ENCODE assay signal across 31 mouse cellular contexts in the genomic region with DNA sequence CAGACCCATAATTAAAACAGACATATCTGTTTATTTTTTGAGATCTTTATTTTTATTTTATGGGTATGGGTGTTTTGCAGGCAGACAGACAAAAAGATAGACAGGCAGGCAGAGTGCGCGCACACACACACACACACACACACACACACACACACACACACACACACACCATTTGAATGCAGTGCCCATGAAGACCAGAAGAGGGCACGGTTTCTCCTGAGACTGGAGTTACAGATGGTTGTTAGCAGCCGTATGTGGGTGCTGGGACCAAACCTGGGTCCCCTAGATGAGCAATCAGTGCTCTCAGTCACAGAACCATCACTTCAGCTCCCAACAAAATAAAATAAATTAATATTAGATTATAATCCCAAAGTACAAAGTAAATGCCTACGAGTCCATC. TPM values are rescaled to one million over a fixed set of nuclear protein-coding genes. Genes with fewer than 3 reads are reported as not detected.
DNase-seq lines count a peak whose midpoint lies in the region; ATAC-seq and TF ChIP-seq lines count a peak whose summit lies in the region.
"Had no signal": no experiment of that assay in that cellular context is flagged by ENCODE, and none has a peak within 500 bp of the region (broad histone marks: within the 10 kb centered on the region; RNA-seq: fewer than 3 reads in every experiment).

No protein-coding gene starts in this region.

- no peak overlapping the region for H3K4me2 ChIP-seq in heart, postnatal 0 days (ENCODE audit: low read depth, low read length)
- H3K4me2 ChIP-seq in heart, embryonic 11.5 days: no peak overlapping the region
- no peak overlapping the region for H3K4me2 ChIP-seq in liver, postnatal 0 days (ENCODE audit: low read depth, low read length)
- no peak overlapping the region for H3K4me2 ChIP-seq in liver, embryonic 11.5 days
- no peak overlapping the region for H3K4me2 ChIP-seq in stomach, postnatal 0 days (replicated peaks; ENCODE audit: low read depth)
- H3K4me2 ChIP-seq: embryonic facial prominence, embryonic 12.5 days; forebrain, embryonic 15.5 days; hindbrain, embryonic 12.5 days; limb, embryonic 15.5 days; stomach, embryonic 15.5 days had no signal

- H3K9ac ChIP-seq in heart, postnatal 0 days (replicated peaks; ENCODE audit: low read depth, low read length): no peak overlapping the region
- H3K9ac ChIP-seq in heart, embryonic 11.5 days (ENCODE audit: low read depth, low read length): no peak overlapping the region
- no peak overlapping the region for H3K9ac ChIP-seq in liver, postnatal 0 days (replicated peaks)
- H3K9ac ChIP-seq in liver, embryonic 11.5 days (ENCODE audit: low read depth, low read length): no peak overlapping the region
- no peak overlapping the region for H3K9ac ChIP-seq in ES-Bruce4 (ENCODE audit: low read depth, poor library complexity, severe bottlenecking)
- H3K9ac ChIP-seq in stomach, postnatal 0 days (ENCODE audit: low read length): no peak overlapping the region
- H3K9ac ChIP-seq: embryonic facial prominence, embryonic 12.5 days; forebrain, embryonic 15.5 days; hindbrain, embryonic 12.5 days; limb, embryonic 15.5 days; stomach, embryonic 15.5 days had no signal

- TF ChIP-seq CTCF in heart, postnatal 0 days (IDR thresholded peaks at IDR 0.05; ENCODE audit: low read depth): peak; percentile 17; the same call in 1 of the 2 replicates
- TF ChIP-seq CTCF in liver, postnatal 0 days (IDR thresholded peaks at IDR 0.05; ENCODE audit: low read depth): peak; percentile 30; the same call in 1 of the 2 replicates
- TF ChIP-seq CTCF in ES-Bruce4 (IDR thresholded peaks at IDR 0.05; ENCODE audit: low read depth, low read length): peak; percentile 23
- peak; percentile 44; the same call in 1 of the 2 replicates for TF ChIP-seq CTCF in stomach, postnatal 0 days (IDR thresholded peaks at IDR 0.05; ENCODE audit: low read depth)

- no peak overlapping the region for H3K4me3 ChIP-seq in heart, postnatal 0 days (ENCODE audit: low read depth, low read length)
- no peak overlapping the region for H3K4me3 ChIP-seq in heart, embryonic 11.5 days (ENCODE audit: low read depth, low read length)
- no peak overlapping the region for H3K4me3 ChIP-seq in liver, postnatal 0 days (ENCODE audit: low read depth, low read length)
- H3K4me3 ChIP-seq in liver, embryonic 11.5 days (ENCODE audit: low read depth, low read length): no peak overlapping the region
- H3K4me3 ChIP-seq in ES-Bruce4 (ENCODE audit: low read depth, low read length): no peak overlapping the region
- H3K4me3 ChIP-seq in stomach, postnatal 0 days (ENCODE audit: low read depth, low read length): no peak overlapping the region
- H3K4me3 ChIP-seq: embryonic facial prominence, embryonic 12.5 days; forebrain, embryonic 15.5 days; gastrocnemius, adult 2 months; hindbrain, embryonic 12.5 days; limb, embryonic 10.5 days; limb, embryonic 15.5 days; stomach, embryonic 15.5 days had no signal

- TF ChIP-seq EP300 in heart, postnatal 0 days (IDR thresholded peaks at IDR 0.05; ENCODE audit: low read depth): no peak
- TF ChIP-seq EP300 in liver, postnatal 0 days (IDR thresholded peaks at IDR 0.05; ENCODE audit: low read depth): no peak
- no peak for TF ChIP-seq EP300 in ES-Bruce4 (IDR thresholded peaks at IDR 0.05; ENCODE audit: insufficient read depth, low read depth, low read length)
- TF ChIP-seq EP300 in stomach, postnatal 0 days (optimal IDR thresholded peaks at IDR 0.05): no peak

- no peak overlapping the region for H3K27ac ChIP-seq in heart, postnatal 0 days (ENCODE audit: low read depth)
- H3K27ac ChIP-seq in heart, embryonic 11.5 days (ENCODE audit: low read depth, low read length): no peak overlapping the region
- no peak overlapping the region for H3K27ac ChIP-seq in liver, postnatal 0 days (ENCODE audit: low read depth)
- no peak overlapping the region for H3K27ac ChIP-seq in liver, embryonic 11.5 days (ENCODE audit: low read depth, low read length)
- no peak overlapping the region for H3K27ac ChIP-seq in ES-Bruce4 (ENCODE audit: insufficient read depth, low read length)
- no peak overlapping the region for H3K27ac ChIP-seq in stomach, postnatal 0 days (replicated peaks)
- H3K27ac ChIP-seq: embryonic facial prominence, embryonic 12.5 days; forebrain, embryonic 15.5 days; gastrocnemius, adult 2 months; hindbrain, embryonic 12.5 days; limb, embryonic 10.5 days; limb, embryonic 15.5 days; macrophage; stomach, embryonic 15.5 days had no signal

- DNase-seq in heart, postnatal 0 days (ENCODE audit: low spot score): no peak
- no peak for DNase-seq in liver, postnatal 0 days
- no peak for DNase-seq in liver, embryonic 11.5 days (ENCODE audit: low spot score)
- no peak for DNase-seq in stomach, postnatal 0 days (ENCODE audit: low spot score)
- DNase-seq in adrenal gland, postnatal 14 days: no peak
- DNase-seq: adrenal gland, adult 8-10 months; cerebellum, adult 9-10 months; embryo, embryonic 11 days; gastrocnemius, adult 2 months; gastrocnemius, postnatal 36 days; kidney, adult 2 months; layer of hippocampus, postnatal 36 days; midbrain, embryonic 14.5 days; right cerebral cortex, postnatal 25 days; thymus, adult 2 months; thymus, postnatal 36 days had no signal

- no peak for ATAC-seq in heart, postnatal 0 days (ENCODE audit: insufficient read depth, low read depth)
- ATAC-seq in heart, embryonic 11.5 days (replicated peaks; ENCODE audit: insufficient number of reproducible peaks, low FRiP score, low TSS enrichment): no peak
- ATAC-seq in liver, postnatal 0 days: no peak
- ATAC-seq in liver, embryonic 11.5 days (replicated peaks; ENCODE audit: low FRiP score): no peak
- ATAC-seq in stomach, postnatal 0 days (ENCODE audit: low FRiP score, low TSS enrichment): no peak
- ATAC-seq: CD4-positive, CD25-positive, alpha-beta regulatory T cell, adult 4 months; forebrain, embryonic 15.5 days; inflammation-experienced regulatory T-cells, adult 6 months had no signal

- WGBS in heart, postnatal 0 days: 92% methylated on average over 5 of the region's 5 CpGs
- 87% methylated on average over 5 of the region's 5 CpGs for WGBS in heart, embryonic 11.5 days (ENCODE audit: insufficient replicate concordance)
- 91% methylated on average over 5 of the region's 5 CpGs for WGBS in liver, postnatal 0 days (ENCODE audit: insufficient replicate concordance)
- WGBS in liver, embryonic 11.5 days: 91% methylated on average over 5 of the region's 5 CpGs
- WGBS in stomach, postnatal 0 days: 98% methylated on average over 5 of the region's 5 CpGs

- no peaks in the 10 kb centered on the region for H3K36me3 ChIP-seq in heart, postnatal 0 days (replicated peaks; ENCODE audit: control insufficient read depth, insufficient read depth, low read length)
- no peaks in the 10 kb centered on the region for H3K36me3 ChIP-seq in heart, embryonic 11.5 days (ENCODE audit: control insufficient read depth, insufficient read depth, low read length)
- H3K36me3 ChIP-seq in liver, postnatal 0 days (replicated peaks; ENCODE audit: insufficient read depth, low read length): no peaks in the 10 kb centered on the region; the same call in 1 of the 2 replicates
- no peaks in the 10 kb centered on the region for H3K36me3 ChIP-seq in liver, embryonic 11.5 days (ENCODE audit: control insufficient read depth, insufficient read depth, low read length)
- H3K36me3 ChIP-seq in ES-Bruce4 (ENCODE audit: control insufficient read depth, insufficient read depth, low read length, poor library complexity, severe bottlenecking): no peaks in the 10 kb centered on the region
- no peaks in the 10 kb centered on the region for H3K36me3 ChIP-seq in stomach, postnatal 0 days (ENCODE audit: control insufficient read depth, insufficient read depth, low read length)
- H3K36me3 ChIP-seq: embryonic facial prominence, embryonic 12.5 days; forebrain, embryonic 15.5 days; hindbrain, embryonic 12.5 days; limb, embryonic 10.5 days; stomach, embryonic 15.5 days had no signal

- H3K27me3 ChIP-seq in heart, postnatal 0 days (ENCODE audit: control insufficient read depth, insufficient read depth, low read length): no peaks in the 10 kb centered on the region
- no peaks in the 10 kb centered on the region for H3K27me3 ChIP-seq in heart, embryonic 11.5 days (ENCODE audit: control insufficient read depth, insufficient read depth, low read length)
- H3K27me3 ChIP-seq in liver, postnatal 0 days (ENCODE audit: insufficient read depth, low read length): no peaks in the 10 kb centered on the region
- no peaks in the 10 kb centered on the region for H3K27me3 ChIP-seq in liver, embryonic 11.5 days (replicated peaks; ENCODE audit: control insufficient read depth, insufficient read depth, low read length)
- H3K27me3 ChIP-seq in ES-Bruce4 (ENCODE audit: control insufficient read depth, insufficient read depth, low read length, poor library complexity, severe bottlenecking): no peaks in the 10 kb centered on the region
- no peaks in the 10 kb centered on the region for H3K27me3 ChIP-seq in stomach, postnatal 0 days (ENCODE audit: control insufficient read depth, insufficient read depth, low read length)
- H3K27me3 ChIP-seq: embryonic facial prominence, embryonic 12.5 days; forebrain, embryonic 15.5 days; limb, embryonic 15.5 days; stomach, embryonic 15.5 days had no signal

- no peak for TF ChIP-seq POLR2A in ES-Bruce4 (IDR thresholded peaks at IDR 0.05; ENCODE audit: insufficient read depth, low read length)

- no peaks in the 10 kb centered on the region for H3K9me3 ChIP-seq in heart, postnatal 0 days (replicated peaks; ENCODE audit: control insufficient read depth, low read length)
- no peaks in the 10 kb centered on the region for H3K9me3 ChIP-seq in heart, embryonic 11.5 days (replicated peaks; ENCODE audit: control insufficient read depth, low read length)
- peaks cover 4% of the 10 kb centered on the region; the same call in 1 of the 2 replicates for H3K9me3 ChIP-seq in liver, postnatal 0 days (ENCODE audit: low read length)
- H3K9me3 ChIP-seq in liver, embryonic 11.5 days (ENCODE audit: control insufficient read depth, low read length): no peaks in the 10 kb centered on the region
- H3K9me3 ChIP-seq in ES-Bruce4 (replicated peaks; ENCODE audit: control insufficient read depth, insufficient read depth, low read length, poor library complexity, severe bottlenecking): peaks cover 2% of the 10 kb centered on the region; the same call in 1 of the 2 replicates
- H3K9me3 ChIP-seq in stomach, postnatal 0 days (ENCODE audit: control insufficient read depth, low read length): no peaks in the 10 kb centered on the region
- H3K9me3 ChIP-seq: embryonic facial prominence, embryonic 12.5 days; forebrain, embryonic 15.5 days; limb, embryonic 10.5 days; limb, embryonic 15.5 days; stomach, embryonic 15.5 days had no signal

- H3K4me1 ChIP-seq in heart, postnatal 0 days (ENCODE audit: control insufficient read depth, insufficient read depth): peaks cover 16% of the 10 kb centered on the region; the same call in 1 of the 2 replicates
- peaks cover 17% of the 10 kb centered on the region for H3K4me1 ChIP-seq in heart, embryonic 11.5 days (ENCODE audit: control insufficient read depth, insufficient read depth, low read length)
- H3K4me1 ChIP-seq in liver, postnatal 0 days (ENCODE audit: insufficient read depth): peaks cover 10% of the 10 kb centered on the region; the same call in 1 of the 2 replicates
- peaks cover 15% of the 10 kb centered on the region for H3K4me1 ChIP-seq in liver, embryonic 11.5 days (replicated peaks; ENCODE audit: control insufficient read depth, insufficient read depth, low read length)
- peaks cover 2% of the 10 kb centered on the region for H3K4me1 ChIP-seq in ES-Bruce4 (ENCODE audit: control insufficient read depth, insufficient read depth, low read length)
- no peaks in the 10 kb centered on the region for H3K4me1 ChIP-seq in stomach, postnatal 0 days (replicated peaks; ENCODE audit: control insufficient read depth, insufficient read depth)
- H3K4me1 ChIP-seq: stomach, embryonic 15.5 days had no signal

RNA-seq across cellular contexts. Expression of a gene that starts 6.6 kb away (rescaled TPM):
- total RNA-seq in heart, postnatal 0 days (2014; rRNA removed; ENCODE audit: low replicate concordance): not detected in 2 replicates
- 1.1 and 1.2 TPM in 2 replicates for polyA plus RNA-seq in heart, postnatal 0 days (2015; fragmentation: Nextera tagmentation; extraction: Ambion mirVana)
- polyA plus RNA-seq in heart, embryonic 11.5 days (2014; fragmentation: Nextera tagmentation; extraction: Ambion mirVana): 1.2 and 1.5 TPM in 2 replicates
- polyA plus RNA-seq in liver, postnatal 0 days (2015; fragmentation: Nextera tagmentation; extraction: Ambion mirVana): not detected in 2 replicates
- 0.49 and 1.0 TPM in 2 replicates for polyA plus RNA-seq in liver, embryonic 11.5 days (2014; fragmentation: Nextera tagmentation; extraction: Ambion mirVana)
- polyA plus RNA-seq in ES-Bruce4 (2011; ENCODE audit: insufficient read depth, insufficient read length, low read depth, missing spikeins): 1.1 and 1.7 TPM in 2 replicates
- 0.18 and 0.46 TPM in 2 replicates for polyA plus RNA-seq in stomach, postnatal 0 days (2015; fragmentation: Nextera tagmentation; extraction: Ambion mirVana)
- total RNA-seq in adrenal gland, postnatal 14 days (2021): not detected in 2 replicates
- total RNA-seq: adrenal gland, adult 8-10 months; layer of hippocampus, postnatal 36 days; left cerebral cortex, postnatal 10 days; megakaryocyte-erythroid progenitor cell, adult 5-6 weeks; neutrophil, adult 5-6 weeks had no signal
- polyA plus RNA-seq: kidney, adult 2 months; large intestine, adult 2 months; macrophage; thymus, adult 2 months had no signal

RNA-seq across cellular contexts. Expression of a gene that starts 10.6 kb away (rescaled TPM):
- 10.3 and 13.1 TPM in 2 replicates for total RNA-seq in heart, postnatal 0 days (2014; rRNA removed; ENCODE audit: low replicate concordance)
- polyA plus RNA-seq in heart, postnatal 0 days (2015; fragmentation: Nextera tagmentation; extraction: Ambion mirVana): 37.1 and 38.7 TPM in 2 replicates
- polyA plus RNA-seq in heart, embryonic 11.5 days (2014; fragmentation: Nextera tagmentation; extraction: Ambion mirVana): 21.4 and 23.8 TPM in 2 replicates
- 12.9 and 14.7 TPM in 2 replicates for polyA plus RNA-seq in liver, postnatal 0 days (2015; fragmentation: Nextera tagmentation; extraction: Ambion mirVana)
- 18.6 and 21.5 TPM in 2 replicates for polyA plus RNA-seq in liver, embryonic 11.5 days (2014; fragmentation: Nextera tagmentation; extraction: Ambion mirVana)
- polyA plus RNA-seq in ES-Bruce4 (2011; ENCODE audit: insufficient read depth, insufficient read length, low read depth, missing spikeins): 16.2 and 22.8 TPM in 2 replicates
- 16.1 and 20.1 TPM in 2 replicates for polyA plus RNA-seq in stomach, postnatal 0 days (2015; fragmentation: Nextera tagmentation; extraction: Ambion mirVana)
- 35.0 and 36.1 TPM in 2 replicates for total RNA-seq in adrenal gland, postnatal 14 days (2021)

RNA-seq across cellular contexts. Expression of a gene that starts 13.1 kb away (rescaled TPM):
- total RNA-seq in heart, postnatal 0 days (2014; rRNA removed; ENCODE audit: low replicate concordance): 1.2 and 5.3 TPM in 2 replicates
- polyA plus RNA-seq in heart, postnatal 0 days (2015; fragmentation: Nextera tagmentation; extraction: Ambion mirVana): 6.0 and 6.8 TPM in 2 replicates
- polyA plus RNA-seq in heart, embryonic 11.5 days (2014; fragmentation: Nextera tagmentation; extraction: Ambion mirVana): 9.0 TPM in 2 replicates
- polyA plus RNA-seq in liver, postnatal 0 days (2015; fragmentation: Nextera tagmentation; extraction: Ambion mirVana): not detected in 2 replicates
- 0.71 and 1.1 TPM in 2 replicates for polyA plus RNA-seq in liver, embryonic 11.5 days (2014; fragmentation: Nextera tagmentation; extraction: Ambion mirVana)
- polyA plus RNA-seq in ES-Bruce4 (2011; ENCODE audit: insufficient read depth, insufficient read length, low read depth, missing spikeins): 0.31 and 0.43 TPM in 2 replicates
- 1.3 TPM in 2 replicates for polyA plus RNA-seq in stomach, postnatal 0 days (2015; fragmentation: Nextera tagmentation; extraction: Ambion mirVana)
- total RNA-seq in adrenal gland, postnatal 14 days (2021): 0.49 and 0.70 TPM in 2 replicates
- total RNA-seq: megakaryocyte-erythroid progenitor cell, adult 5-6 weeks; neutrophil, adult 5-6 weeks had no signal
- polyA plus RNA-seq: CD4-positive, CD25-positive, alpha-beta regulatory T cell, adult 4 months had no signal

RNA-seq across cellular contexts. Expression of a gene that starts 17.6 kb away (rescaled TPM):
- 33.1 and 50.6 TPM in 2 replicates for total RNA-seq in heart, postnatal 0 days (2014; rRNA removed; ENCODE audit: low replicate concordance)
- 3.6 and 5.1 TPM in 2 replicates for polyA plus RNA-seq in heart, postnatal 0 days (2015; fragmentation: Nextera tagmentation; extraction: Ambion mirVana)
- 6.4 and 6.7 TPM in 2 replicates for polyA plus RNA-seq in heart, embryonic 11.5 days (2014; fragmentation: Nextera tagmentation; extraction: Ambion mirVana)
- polyA plus RNA-seq in liver, postnatal 0 days (2015; fragmentation: Nextera tagmentation; extraction: Ambion mirVana): 0.45 and 0.54 TPM in 2 replicates
- polyA plus RNA-seq in liver, embryonic 11.5 days (2014; fragmentation: Nextera tagmentation; extraction: Ambion mirVana): 2.6 and 3.1 TPM in 2 replicates
- polyA plus RNA-seq in ES-Bruce4 (2011; ENCODE audit: insufficient read depth, insufficient read length, low read depth, missing spikeins): 2.5 and 3.1 TPM in 2 replicates
- polyA plus RNA-seq in stomach, postnatal 0 days (2015; fragmentation: Nextera tagmentation; extraction: Ambion mirVana): 3.7 and 3.8 TPM in 2 replicates
- 29.1 and 29.6 TPM in 2 replicates for total RNA-seq in adrenal gland, postnatal 14 days (2021)

RNA-seq across cellular contexts. Expression of a gene that starts 25.6 kb away (rescaled TPM):
- 1,058 and 1,196 TPM in 2 replicates for total RNA-seq in heart, postnatal 0 days (2014; rRNA removed; ENCODE audit: low replicate concordance)
- 332 and 600 TPM in 2 replicates for polyA plus RNA-seq in heart, postnatal 0 days (2015; fragmentation: Nextera tagmentation; extraction: Ambion mirVana)
- 106 and 121 TPM in 2 replicates for polyA plus RNA-seq in heart, embryonic 11.5 days (2014; fragmentation: Nextera tagmentation; extraction: Ambion mirVana)
- polyA plus RNA-seq in liver, postnatal 0 days (2015; fragmentation: Nextera tagmentation; extraction: Ambion mirVana): 65.3 and 72.4 TPM in 2 replicates
- 41.1 and 44.0 TPM in 2 replicates for polyA plus RNA-seq in liver, embryonic 11.5 days (2014; fragmentation: Nextera tagmentation; extraction: Ambion mirVana)
- 450 and 464 TPM in 2 replicates for polyA plus RNA-seq in ES-Bruce4 (2011; ENCODE audit: insufficient read depth, insufficient read length, low read depth, missing spikeins)
- 273 and 276 TPM in 2 replicates for polyA plus RNA-seq in stomach, postnatal 0 days (2015; fragmentation: Nextera tagmentation; extraction: Ambion mirVana)
- total RNA-seq in adrenal gland, postnatal 14 days (2021): 479 and 772 TPM in 2 replicates
